Mouse (Mus musculus) thymus, postnatal 4 days (tissue): Measurements from ENCODE around the gene Il34.
A peak's percentile ranks its signal among the peaks of the same experiment; 100 is the strongest.

Experiments used
- DNase-seq: peaks from one replicate; pipeline ENCODE4 v3.0.0; 2021

Gene Il34

GRCm38 (mm10) chr8:110805669-110806068 is at the start of gene Il34:
Gene Il34 (minus strand): TSS chr8:110805924.
- DNase-seq, result peak; percentile 78

GRCm38 (mm10) chr8:110851186-110851585 is 45.5 kb upstream of the Il34 start:
- no peak for DNase-seq

DNA sequence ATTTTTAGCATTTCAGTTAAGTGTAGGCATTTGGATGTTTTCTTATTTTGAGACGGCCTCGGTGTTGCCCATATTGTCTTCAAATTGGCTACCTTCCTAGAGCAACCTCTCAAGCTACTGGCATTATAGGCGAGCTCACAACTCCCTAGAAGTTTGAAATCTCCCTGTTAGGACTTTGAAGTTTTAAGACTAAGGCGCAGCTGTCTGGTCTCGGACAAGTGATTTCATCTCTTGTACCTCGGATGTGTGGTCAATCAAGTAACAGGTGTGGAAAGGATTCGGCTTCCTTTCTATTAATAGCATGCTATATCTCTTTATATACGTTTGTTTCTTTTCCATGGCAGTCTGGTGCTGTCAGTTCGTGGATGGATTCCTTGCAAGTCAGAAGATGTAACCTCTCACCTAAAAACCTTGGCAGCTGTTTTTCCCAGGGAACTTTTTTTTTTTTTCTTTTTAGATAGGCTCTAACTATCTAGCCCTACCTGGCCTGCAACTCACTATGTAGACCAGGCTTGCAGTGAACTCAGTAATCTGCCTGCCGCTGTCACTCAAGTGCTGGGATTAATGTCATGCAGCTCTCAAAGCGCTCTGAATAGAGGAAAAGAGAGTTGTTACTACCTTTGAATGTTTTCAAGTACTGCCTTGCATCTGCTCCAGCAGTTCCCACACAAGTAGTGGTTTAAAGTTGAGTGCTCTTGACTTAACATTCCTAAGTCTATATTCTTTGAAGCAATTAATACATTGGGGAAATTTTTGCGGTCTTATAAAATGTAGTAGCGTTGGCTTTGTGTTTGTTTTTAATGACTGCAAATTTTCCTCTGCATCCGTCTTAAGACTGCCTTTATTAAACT is 42.1 kb upstream of the Il34 start:
- no peak for DNase-seq

GRCm38 (mm10) chr8:110847171-110847549 is 41.4 kb upstream of the Il34 start:
- DNase-seq, result no peak

DNA sequence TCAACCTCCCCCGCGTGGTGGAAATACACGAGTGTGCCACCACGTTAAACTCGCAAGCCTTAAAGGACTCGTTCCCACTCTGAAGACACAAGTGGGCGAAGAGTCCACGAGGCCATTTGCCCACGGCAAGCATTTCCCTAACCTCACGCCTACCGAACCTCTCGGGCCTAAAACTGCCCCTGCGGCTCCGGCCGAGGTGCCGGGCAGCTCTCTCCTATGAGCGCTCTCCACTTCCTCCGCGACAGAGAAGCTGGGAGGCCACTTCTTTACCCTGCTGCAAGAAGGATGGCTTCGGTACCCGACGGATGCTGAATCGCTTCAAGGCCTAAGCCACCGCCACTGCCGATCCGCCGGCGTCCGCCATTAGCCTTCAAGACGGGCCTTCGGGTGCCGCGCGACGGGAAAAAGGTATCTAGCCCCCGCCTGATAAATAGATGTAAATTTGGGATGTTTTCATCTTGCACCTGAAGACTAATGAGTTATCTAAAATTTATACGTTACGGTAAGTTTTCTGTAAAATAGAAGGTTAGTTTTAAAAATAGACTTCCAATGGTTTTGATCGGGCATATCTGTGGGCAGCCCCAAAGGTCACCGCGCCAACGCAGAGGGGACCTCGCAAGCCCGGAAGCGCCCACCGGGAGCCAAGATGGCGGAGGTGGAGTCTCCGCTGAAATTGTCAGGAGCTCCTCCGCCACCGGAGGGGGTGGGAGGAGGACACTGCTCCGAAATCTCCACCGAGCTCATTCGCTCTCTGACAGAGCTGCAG is 40.9 kb upstream of the Il34 start, which contains the start of the genes Cog4 and Sf3b3:
TSS of gene Cog4 (plus strand) at position 196 of the 766 bp plus-strand sequence.
TSS of gene Sf3b3 (minus strand) at position 383 of the 766 bp plus-strand sequence.
- DNase-seq, result peak; percentile 88

DNA sequence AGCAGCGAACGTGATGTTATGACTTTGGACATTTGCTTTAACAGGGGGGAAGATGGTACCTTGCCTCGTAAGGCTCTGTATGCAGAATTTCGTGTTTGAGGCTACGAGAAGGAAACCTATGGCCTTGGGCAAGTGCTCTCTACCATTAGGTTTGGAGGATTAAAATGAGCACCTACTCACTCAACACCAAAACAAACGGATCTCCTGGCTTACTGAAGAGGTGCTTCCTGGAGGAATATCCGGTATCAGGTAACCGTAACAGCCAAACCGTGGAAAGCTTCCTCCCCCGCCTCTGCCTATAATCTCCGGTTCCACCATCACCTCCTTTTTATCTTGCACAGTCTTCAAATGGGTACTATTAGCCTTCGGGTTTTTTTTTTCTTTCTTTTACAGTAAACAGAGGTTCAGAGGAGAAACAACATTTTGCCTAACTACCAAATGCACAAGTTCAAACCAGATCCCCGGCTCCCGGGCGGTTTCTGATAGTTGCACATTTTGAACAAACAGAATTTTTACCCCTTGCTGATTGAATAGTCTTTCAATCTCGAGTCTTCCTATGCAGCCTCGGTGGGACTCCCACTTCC is 40.2 kb upstream of the Il34 start:
- no peak for DNase-seq

DNA sequence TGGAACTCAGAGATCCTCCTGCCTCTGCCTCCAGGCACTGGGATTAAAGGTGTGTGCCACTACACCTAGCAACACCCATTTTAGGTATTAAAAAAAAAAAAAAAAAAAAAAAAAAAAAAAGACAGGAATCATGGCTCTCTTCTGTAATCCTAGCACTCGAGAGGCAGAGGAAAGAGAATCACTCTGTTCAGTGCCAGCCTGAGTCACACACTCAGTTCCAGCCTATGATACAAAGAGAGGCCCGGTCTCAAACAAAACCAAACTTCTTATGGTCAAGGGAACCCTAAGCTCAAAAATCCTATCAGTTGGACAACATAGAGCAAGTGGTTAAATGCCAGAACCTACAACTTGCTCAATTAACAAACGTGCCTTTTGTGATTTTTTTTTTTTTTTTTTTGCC is 39.2 kb upstream of the Il34 start:
- DNase-seq, result no peak

DNA sequence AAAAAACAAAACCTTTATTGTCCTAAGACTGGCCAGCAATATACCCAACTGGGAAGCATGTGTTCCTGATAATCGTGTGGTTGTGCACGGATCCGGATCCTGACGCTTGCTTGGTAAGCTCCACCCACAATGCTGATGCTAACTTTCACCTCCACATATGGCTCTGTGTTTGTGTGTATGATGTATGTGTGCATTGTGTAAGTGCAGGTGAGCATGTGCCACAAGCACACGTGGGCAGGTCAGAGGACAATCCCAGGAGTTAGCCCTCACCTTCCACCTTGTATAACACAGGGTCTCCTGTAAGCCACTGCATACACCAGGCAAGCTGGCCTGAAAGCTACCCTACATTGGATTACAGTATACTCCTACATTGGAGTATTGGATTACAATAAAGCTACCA is 37.5 kb upstream of the Il34 start:
- no peak for DNase-seq

GRCm38 (mm10) chr8:110842012-110842574 is 36.4 kb upstream of the Il34 start:
- DNase-seq, result no peak

- DNase-seq, result no peak
These were observed 26.2 kb upstream of the Il34 start for GRCm38 (mm10) chr8:110831956-110832355.

GRCm38 (mm10) chr8:110828511-110828910 is 22.8 kb upstream of the Il34 start:
- DNase-seq, result no peak

DNA sequence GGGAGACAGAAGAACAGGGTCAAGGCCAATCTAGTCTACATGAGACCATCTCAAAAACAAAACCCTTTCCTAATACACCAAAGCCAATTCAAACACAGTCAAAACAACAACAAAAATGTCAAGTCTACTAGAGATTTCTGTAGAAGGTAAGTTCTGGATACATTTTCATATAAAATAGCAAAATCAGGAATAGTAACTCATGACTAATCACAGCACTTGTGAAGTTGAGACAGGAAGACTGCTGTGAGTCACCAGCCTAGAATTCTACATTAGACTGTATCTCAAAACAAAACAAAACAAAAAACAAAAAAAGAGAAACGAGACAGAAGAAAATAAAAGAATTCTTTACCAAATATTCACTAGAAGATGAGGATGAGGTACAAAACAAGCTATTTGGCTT is 19.1 kb upstream of the Il34 start:
- DNase-seq, result no peak

DNA sequence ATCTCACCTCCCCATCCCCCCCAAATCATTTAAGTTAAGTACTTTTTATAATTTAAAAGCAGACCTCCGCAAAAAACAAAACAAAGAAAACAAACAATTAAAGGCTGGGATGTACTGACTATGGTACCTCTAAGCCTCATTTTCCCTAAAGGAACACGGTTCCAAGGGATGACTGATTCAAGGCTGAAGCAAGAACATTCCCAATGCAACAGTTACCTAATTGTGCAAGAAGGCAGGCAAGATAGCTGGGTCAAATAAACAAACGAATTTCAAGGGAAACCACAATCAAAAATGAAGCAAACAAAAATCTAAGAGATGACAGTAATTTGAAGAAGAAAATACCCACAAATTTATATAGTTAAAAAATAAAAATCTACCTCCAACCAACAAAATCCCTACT is 16.2 kb upstream of the Il34 start:
- DNase-seq, result no peak

DNA sequence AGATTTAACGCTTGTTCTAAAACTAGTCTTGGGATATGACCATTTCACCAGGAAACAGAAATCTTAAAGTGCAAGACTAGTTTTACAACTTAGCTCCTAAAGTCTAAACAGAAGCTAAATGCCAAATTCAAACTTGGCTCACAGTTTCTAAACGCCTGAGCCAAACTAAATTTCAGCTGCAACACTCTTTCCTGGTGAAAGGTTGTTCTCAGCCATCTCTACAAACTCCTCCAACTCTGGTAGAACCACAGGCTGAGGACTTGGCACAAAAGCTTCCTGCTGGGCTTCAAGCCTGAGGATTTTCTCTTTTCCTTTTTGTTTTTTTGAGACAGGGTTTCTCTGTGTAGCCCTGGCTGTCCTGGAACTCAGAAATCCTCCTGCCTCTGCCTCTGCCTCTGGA is 14.5 kb upstream of the Il34 start:
- DNase-seq, result no peak

DNA sequence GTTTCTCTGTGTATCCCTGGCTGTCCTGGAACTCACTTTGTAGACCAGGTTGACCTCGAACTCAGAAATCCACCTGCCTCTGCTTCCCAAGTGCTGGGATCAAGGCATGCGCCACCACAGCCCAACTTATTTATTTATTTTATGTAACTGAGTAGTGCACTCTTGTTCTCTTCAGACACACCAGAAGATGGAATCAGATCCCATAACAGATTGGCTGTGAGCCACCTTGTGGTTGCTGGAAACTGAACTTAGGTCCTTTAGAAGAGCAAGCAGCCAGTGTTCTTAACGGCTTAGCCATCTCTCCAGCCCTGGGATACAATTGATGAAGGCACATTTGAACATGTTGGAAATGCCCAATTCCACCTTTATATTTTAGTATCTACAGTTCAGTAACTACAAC is 12.9 kb upstream of the Il34 start:
- no peak for DNase-seq

GRCm38 (mm10) chr8:110816990-110817389 is 11.3 kb upstream of the Il34 start:
- no peak for DNase-seq

DNA sequence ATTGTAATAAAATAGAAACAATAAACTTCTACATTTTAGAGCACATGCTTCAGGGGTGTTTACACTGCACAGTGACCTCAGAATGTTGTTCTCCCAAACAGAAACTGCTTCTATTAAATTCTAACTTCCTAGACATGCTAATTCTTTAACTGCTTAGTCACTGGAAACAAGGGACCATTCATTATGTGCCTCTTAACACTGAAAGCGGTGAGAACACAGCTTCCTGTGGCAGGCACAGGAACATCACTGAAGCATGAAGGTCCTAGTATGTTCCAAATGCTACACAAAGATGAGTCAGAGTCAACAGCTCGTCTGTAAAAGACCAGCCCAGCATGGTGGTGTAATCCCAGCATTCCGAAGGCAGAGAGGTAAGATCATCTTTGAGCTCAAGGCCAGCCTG is 9.6 kb upstream of the Il34 start:
- no peak for DNase-seq

DNA sequence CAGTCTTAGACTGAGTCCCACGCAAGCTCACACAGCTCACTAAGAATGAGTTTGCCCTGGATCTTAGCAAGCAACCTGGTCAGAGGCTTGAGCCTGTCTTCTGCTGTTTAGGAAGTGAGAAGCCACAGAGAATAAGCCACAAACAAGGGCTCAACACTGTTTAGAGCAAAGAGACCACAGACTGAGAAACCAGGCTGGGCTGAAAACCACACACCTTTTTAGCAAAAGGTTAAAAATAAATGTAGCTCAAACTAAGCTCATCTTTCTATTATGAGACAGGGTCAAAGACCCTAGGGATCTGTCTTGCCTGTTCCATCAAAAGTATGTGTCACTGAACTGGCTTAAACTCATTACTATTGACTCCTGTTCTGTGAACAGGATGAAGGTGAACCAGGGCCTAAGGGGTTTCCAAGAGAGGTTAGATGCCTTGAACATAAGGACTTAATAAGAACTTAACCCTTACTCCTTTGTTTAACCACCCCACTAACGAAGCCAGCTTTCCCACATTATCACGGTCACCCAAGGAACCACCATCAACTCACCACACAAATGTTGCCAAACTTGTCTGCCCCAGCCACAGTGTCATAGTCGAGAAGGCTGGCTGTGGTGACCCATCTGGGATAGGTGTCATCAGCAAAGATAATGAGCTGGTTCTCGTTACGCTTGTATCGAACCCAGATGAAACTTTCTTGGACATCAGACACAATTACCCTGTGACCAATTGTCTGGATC is 7.5 kb upstream of the Il34 start:
- DNase-seq, result no peak

DNA sequence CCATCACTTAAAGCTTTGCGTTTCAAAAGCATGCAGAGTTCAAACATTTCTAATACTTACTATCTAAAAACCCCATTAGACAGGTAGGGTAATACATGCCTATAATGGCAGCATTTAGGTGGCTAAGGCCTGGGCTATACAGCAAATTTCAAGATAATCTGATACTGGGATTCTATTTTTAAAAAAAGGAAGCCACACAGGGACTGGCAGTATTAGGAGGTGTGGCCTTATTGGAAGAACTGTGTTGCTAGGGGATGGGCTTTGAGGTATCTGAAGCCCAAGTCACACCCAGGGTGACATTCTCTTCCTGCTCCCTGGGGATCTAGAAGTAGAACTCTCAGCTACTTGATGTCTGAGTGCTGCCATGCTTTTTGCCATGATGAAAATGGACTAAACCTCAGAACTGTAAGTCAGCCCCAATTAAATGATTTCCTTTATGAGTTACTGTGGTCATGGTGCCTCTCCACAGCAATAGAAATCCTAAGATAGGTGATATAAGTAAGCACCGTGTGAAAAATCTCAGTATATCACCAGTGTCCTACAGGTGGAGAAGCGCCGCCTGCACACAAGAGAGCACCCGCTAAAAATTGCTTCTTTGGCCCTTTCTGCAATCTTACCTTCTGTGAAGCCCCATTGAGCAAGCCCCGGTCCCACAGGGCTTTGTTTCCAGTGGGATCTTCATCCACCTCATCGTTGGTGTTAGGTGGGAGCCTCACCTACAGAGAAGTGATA is 6.8 kb upstream of the Il34 start:
- DNase-seq, result no peak

- no peak for DNase-seq
These were observed 6.1 kb upstream of the Il34 start for GRCm38 (mm10) chr8:110811793-110812192.

GRCm38 (mm10) chr8:110811116-110811515 is 5.4 kb upstream of the Il34 start:
- DNase-seq, result no peak

DNA sequence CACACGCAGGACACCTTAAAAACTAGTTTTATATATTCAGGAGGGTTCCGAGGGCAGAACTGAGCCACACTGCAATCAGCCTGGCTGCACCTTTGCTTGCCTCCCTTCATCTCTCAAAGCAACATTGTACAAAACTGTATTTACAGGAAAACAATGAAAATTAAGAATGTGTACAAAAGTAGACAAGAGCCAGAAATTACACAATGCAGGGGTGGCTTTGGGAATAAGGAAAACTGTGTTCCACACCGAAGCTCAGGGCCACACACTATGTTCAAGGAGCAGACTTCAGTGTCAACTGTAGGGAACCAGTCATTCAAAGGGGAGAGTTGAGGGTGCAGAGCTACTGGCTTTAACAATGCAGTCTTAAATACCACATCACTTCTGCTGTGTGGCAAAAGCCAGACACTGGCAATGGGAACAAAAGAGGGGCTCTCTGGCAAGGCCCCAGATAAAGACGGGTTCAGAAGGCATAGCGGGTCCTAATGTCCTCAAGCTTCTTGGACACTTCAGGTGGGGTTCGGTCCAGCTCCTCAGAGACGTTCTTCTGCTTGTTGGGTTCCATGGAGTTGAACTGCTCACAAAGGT is 4.8 kb upstream of the Il34 start:
- DNase-seq, result no peak
